Mouse (Mus musculus) CH12.LX (cell line): ENCODE measurements at regions not wholly inside any gene's neighbourhood (a gene's known extent, or its start where the extent isn't known, plus 50 kb on each side); places are given as distances from the start of the nearest gene placed in this dataset.

Source experiments
- DNase-seq: peaks from one replicate; pipeline ENCODE4 v3.0.0-alpha.2; 2013; ENCODE audit errors: extremely low read depth
- H3K27ac ChIP-seq: 2 replicates; pipeline ENCODE4 v1.5.1; 2012; ENCODE audit warnings: low read depth, mild to moderate bottlenecking, control low read depth, moderate library complexity; ENCODE audit not compliant: insufficient read depth
- H3K27me3 ChIP-seq: replicated peaks from 2 replicates; pipeline ENCODE3; 2012; ENCODE audit warnings: inconsistent platforms
- H3K36me3 ChIP-seq, 2 experiments: replicated peaks in 1 of 2; 2 replicates each; pipeline versions ENCODE3 to v1.6.1; 2012; ENCODE audit warnings: inconsistent platforms in 1 of 2, low read length in 1 of 2, mild to moderate bottlenecking in 1 of 2, mixed read lengths in 1 of 2, moderate library complexity in 1 of 2; ENCODE audit not compliant: control insufficient read depth in 1 of 2, insufficient read depth in 1 of 2
- H3K4me1 ChIP-seq, 2 experiments: 2 replicates each; pipeline ENCODE4 v1.6.1; 2012; ENCODE audit warnings: inconsistent platforms in 1 of 2, moderate library complexity in 1 of 2; ENCODE audit not compliant: insufficient read depth in 2 of 2, control insufficient read depth in 1 of 2
- H3K4me2 ChIP-seq: 2 replicates; pipeline ENCODE4 v1.6.1; 2012; ENCODE audit warnings: low read depth, mild to moderate bottlenecking, control low read depth; ENCODE audit not compliant: poor library complexity, insufficient read depth, severe bottlenecking
- H3K4me3 ChIP-seq, 3 experiments: fragments of 150-350 bp in 1 of 3; sonication (generic) in 1 of 3; replicated peaks in 1 of 3; 2 replicates each; pipeline versions ENCODE3 to v1.5.1; 2011 to 2012; ENCODE audit warnings: low read depth in 2 of 3, low read length in 2 of 3, mild to moderate bottlenecking in 2 of 3, moderate library complexity in 2 of 3, control low read depth in 1 of 3, improper control_type of control experiment in 1 of 3, inconsistent platforms in 1 of 3, mixed read lengths in 1 of 3; ENCODE audit not compliant: poor library complexity in 1 of 3
- H3K79me2 ChIP-seq: replicated peaks from 2 replicates; pipeline ENCODE4 v1.6.1; 2012; ENCODE audit warnings: mild to moderate bottlenecking, moderate library complexity; ENCODE audit not compliant: control insufficient read depth, poor library complexity, insufficient read depth, severe bottlenecking; ENCODE audit errors: extremely low read depth
- H3K9ac ChIP-seq: 2 replicates; pipeline ENCODE4 v1.6.1; 2012; ENCODE audit warnings: low read depth, mild to moderate bottlenecking, control low read depth, moderate library complexity; ENCODE audit not compliant: insufficient read depth
- H3K9me3 ChIP-seq: replicated peaks from 2 replicates; pipeline ENCODE3; 2012; ENCODE audit warnings: low read length, inconsistent platforms, mixed read lengths
- CHD2 ChIP-seq: IDR thresholded peaks from 2 replicates; pipeline ENCODE4 v1.6.1; 2011; ENCODE audit warnings: low read length, improper control_type of control experiment
- EP300 ChIP-seq: IDR thresholded peaks from 2 replicates; pipeline ENCODE4 v1.6.1; 2011; ENCODE audit warnings: low read length, improper control_type of control experiment
- GABPA ChIP-seq: IDR thresholded peaks from 2 replicates; pipeline ENCODE4 v1.6.1; 2012; ENCODE audit warnings: low read depth, low read length, improper control_type of control experiment, inconsistent platforms; ENCODE audit not compliant: insufficient replicate concordance
- HCFC1 ChIP-seq: IDR thresholded peaks from 2 replicates; pipeline ENCODE4 v1.6.1; 2012; ENCODE audit warnings: low read depth, mild to moderate bottlenecking, inconsistent platforms, low read length, improper control_type of control experiment
- IRF4 ChIP-seq: IDR thresholded peaks from 2 replicates; pipeline ENCODE4 v1.6.1; 2014; ENCODE audit warnings: low read depth, mild to moderate bottlenecking, inconsistent platforms, low read length, improper control_type of control experiment
- JUN ChIP-seq: IDR thresholded peaks from 2 replicates; pipeline ENCODE4 v1.6.1; 2011; ENCODE audit warnings: low read depth, mild to moderate bottlenecking, low read length, improper control_type of control experiment, moderate library complexity; ENCODE audit not compliant: insufficient read depth
- MAZ ChIP-seq: IDR thresholded peaks from 2 replicates; pipeline ENCODE4 v1.6.1; 2012; ENCODE audit warnings: low read depth, mild to moderate bottlenecking, inconsistent platforms, low read length, improper control_type of control experiment, moderate library complexity
- MEF2A ChIP-seq: IDR thresholded peaks from 2 replicates; pipeline ENCODE4 v1.6.1; 2014; ENCODE audit warnings: low read depth, mild to moderate bottlenecking, inconsistent platforms, low read length, improper control_type of control experiment, borderline replicate concordance
- MXI1 ChIP-seq: IDR thresholded peaks from 2 replicates; pipeline ENCODE4 v1.6.1; 2011; ENCODE audit warnings: mild to moderate bottlenecking, low read depth, low read length, improper control_type of control experiment
- MYC ChIP-seq: IDR thresholded peaks from 2 replicates; pipeline ENCODE4 v1.6.1; 2011; ENCODE audit warnings: low read depth, mild to moderate bottlenecking, improper control_type of control experiment, low read length
- NELFE ChIP-seq: IDR thresholded peaks from 2 replicates; pipeline ENCODE4 v1.6.1; 2011; ENCODE audit warnings: low read depth, low read length, improper control_type of control experiment
- POLR2AphosphoS2 ChIP-seq: IDR thresholded peaks from 2 replicates; pipeline ENCODE4 v1.6.1; 2011; ENCODE audit warnings: low read depth, low read length, improper control_type of control experiment
- RAD21 ChIP-seq: IDR thresholded peaks from 2 replicates; pipeline ENCODE4 v1.6.1; 2011; ENCODE audit warnings: low read depth, mild to moderate bottlenecking, low read length, improper control_type of control experiment, moderate library complexity
- SMC3 ChIP-seq: IDR thresholded peaks from 2 replicates; pipeline ENCODE4 v1.6.1; 2011; ENCODE audit warnings: low read depth, low read length, improper control_type of control experiment
- TCF12 ChIP-seq: IDR thresholded peaks from 2 replicates; pipeline ENCODE4 v1.6.1; 2014; ENCODE audit warnings: low read depth, mild to moderate bottlenecking, inconsistent platforms, low read length, improper control_type of control experiment
- UBTF ChIP-seq: IDR thresholded peaks from 2 replicates; pipeline ENCODE4 v1.6.1; 2012; ENCODE audit warnings: low read depth, mild to moderate bottlenecking, inconsistent platforms, low read length, improper control_type of control experiment, moderate library complexity
- USF1 ChIP-seq: IDR thresholded peaks from 2 replicates; pipeline ENCODE4 v1.6.1; 2014; ENCODE audit warnings: low read depth, mild to moderate bottlenecking, inconsistent platforms, low read length, improper control_type of control experiment
- USF2 ChIP-seq: conservative IDR thresholded peaks from 2 replicates; pipeline ENCODE4 v1.6.1; 2011; ENCODE audit warnings: low read depth, low read length, improper control_type of control experiment
- ZC3H11A ChIP-seq: IDR thresholded peaks from 2 replicates; pipeline ENCODE4 v1.6.1; 2012; ENCODE audit warnings: low read depth, mild to moderate bottlenecking, inconsistent platforms, low read length, improper control_type of control experiment
- ZKSCAN1 ChIP-seq: IDR thresholded peaks from 2 replicates; pipeline ENCODE4 v1.6.1; 2012; ENCODE audit warnings: low read depth, inconsistent platforms, low read length, improper control_type of control experiment, borderline replicate concordance
- ZMIZ1 ChIP-seq: IDR thresholded peaks from 2 replicates; pipeline ENCODE4 v1.6.1; 2012; ENCODE audit warnings: low read depth, mild to moderate bottlenecking, inconsistent platforms, low read length, improper control_type of control experiment
- dilution Hi-C: fragments of 300-500 bp; cut with MboI; formaldehyde crosslinking; loops from 2 replicates; pipeline ENCODE4 v1.14.3; 2020; ENCODE audit warnings: low sequenced_read_pairs; ENCODE audit not compliant: extremely low pct_unique_long_range_greater_than_20kb, extremely low pct_ligation_motif_present
- in situ Hi-C: fragments of 300-500 bp; cut with MboI; formaldehyde crosslinking; loops from 3 replicates; pipeline ENCODE4 v1.14.3; 2019; ENCODE audit warnings: low sequenced_read_pairs, low pct_ligation_motif_present, low pct_unique_long_range_greater_than_20kb, mixed read lengths

GRCm38 (mm10) chr2:59424205-59424604, 60.2 kb upstream of the Dapl1 start:
- no peak overlapping the region for H3K4me2 ChIP-seq
- H3K4me1 ChIP-seq = no peaks in the 10 kb centered on the region
- no peak overlapping the region for H3K4me3 ChIP-seq
- H3K36me3 ChIP-seq = no peaks in the 10 kb centered on the region
- in situ Hi-C loops = no loop called here
- peaks cover 79% of the 10 kb centered on the region for H3K9me3 ChIP-seq
- no peak overlapping the region for H3K9ac ChIP-seq
- no peak for TF ChIP-seq JUN
- TF ChIP-seq RAD21 = no peak
- TF ChIP-seq MYC = no peak
- no peak for TF ChIP-seq HCFC1
- TF ChIP-seq SMC3 = no peak
- TF ChIP-seq USF2 = no peak
- no peak for TF ChIP-seq POLR2AphosphoS2
- no peak for TF ChIP-seq EP300
- TF ChIP-seq IRF4 = no peak
- TF ChIP-seq GABPA = no peak
- no peak for TF ChIP-seq ZMIZ1
- no peak for TF ChIP-seq CHD2
- TF ChIP-seq MEF2A = no peak
- no peak for TF ChIP-seq NELFE
- TF ChIP-seq USF1 = no peak
- TF ChIP-seq TCF12 = no peak
- no peak for TF ChIP-seq ZKSCAN1
- TF ChIP-seq ZC3H11A = no peak
- TF ChIP-seq MAZ = no peak
- no peak for TF ChIP-seq MXI1
- TF ChIP-seq, all 38 proteins: peak for 0
- dilution Hi-C loops = no loop called here
- Histone ChIP-seq H3K27ac (no peak overlapping the region), H3K79me2 (no peaks in the 10 kb centered on the region), H3K27me3 (no peaks in the 10 kb centered on the region)
- DNase-seq = no peak

- dilution Hi-C loops = no loop called here
Observed at GRCm38 (mm10) chr2:59424729-59425128, 59.7 kb upstream of the Dapl1 start.

More at GRCm38 (mm10) chr2:59424729-59425128, 59.7 kb upstream of the Dapl1 start:
- Histone ChIP-seq H3K4me1 (no peaks in the 10 kb centered on the region), H3K36me3 (no peaks in the 10 kb centered on the region), H3K9ac (no peak overlapping the region), H3K4me3 (no peak overlapping the region), H3K4me2 (no peak overlapping the region), H3K79me2 (no peaks in the 10 kb centered on the region), H3K27ac (no peak overlapping the region), H3K9me3 (peaks cover 75% of the 10 kb centered on the region), H3K27me3 (no peaks in the 10 kb centered on the region)
- DNase-seq = no peak
- in situ Hi-C loops = no loop called here
- TF ChIP-seq SMC3 = no peak
- no peak for TF ChIP-seq RAD21
- no peak for TF ChIP-seq MXI1
- no peak for TF ChIP-seq JUN
- no peak for TF ChIP-seq MYC
- TF ChIP-seq UBTF = no peak
- no peak for TF ChIP-seq POLR2AphosphoS2
